Mouse (Mus musculus) kidney, adult 8-10 months (tissue): ENCODE data around the gene Snx30.
A peak's percentile ranks its signal among the peaks of the same experiment; 100 is the strongest.
"Not testable (repeated sequence)": the region's sequence is repeated elsewhere in the genome, so short reads cannot be mapped to it uniquely, and the experiment has no call there.

ENCODE experiments used
- DNase-seq, 2 experiments: peaks; one replicate each; pipeline ENCODE4 v3.0.0; 2022

Gene Snx30

DNA sequence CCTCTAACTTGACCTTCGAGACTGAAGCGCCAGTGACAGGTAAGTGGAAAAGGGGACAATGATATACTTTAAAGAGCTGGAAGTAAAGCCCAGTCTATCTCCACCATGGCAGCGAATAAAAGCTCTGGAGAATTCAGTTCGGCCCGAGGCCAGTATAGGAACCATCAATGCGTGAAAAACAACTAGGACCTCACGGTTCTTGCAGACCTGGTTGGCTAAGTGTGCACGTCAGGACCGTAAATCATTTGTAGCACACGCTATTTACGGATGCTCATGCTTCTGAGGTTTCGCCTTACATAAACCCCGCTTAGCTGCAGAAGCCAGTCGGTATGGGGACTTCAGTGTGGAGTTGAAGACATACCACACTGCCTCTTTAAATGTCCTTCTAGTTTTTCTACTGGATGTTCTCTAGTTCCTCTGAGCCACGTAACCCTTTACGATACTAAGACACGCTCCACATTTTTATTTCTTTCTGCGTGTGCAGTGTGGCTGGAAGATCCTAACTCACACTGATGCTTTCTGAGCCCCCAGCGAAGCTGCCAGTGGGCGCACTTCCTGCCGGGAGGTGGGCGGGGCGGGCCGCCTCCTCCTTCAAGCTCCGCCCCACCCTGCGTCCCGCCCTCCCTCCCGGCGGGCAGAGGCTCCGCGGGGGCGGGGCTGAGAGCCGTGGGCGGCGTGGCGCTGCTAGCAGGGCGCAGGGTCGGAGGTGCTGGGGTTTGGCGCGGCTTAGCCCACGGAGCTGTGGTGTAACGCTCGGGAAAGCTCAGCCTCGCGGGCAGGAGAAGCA, at the start of gene Snx30:
Gene Snx30 (plus strand): TSS at position 660 of the 787 bp plus-strand sequence.
- peak; percentile 83 to 89 for DNase-seq

DNA sequence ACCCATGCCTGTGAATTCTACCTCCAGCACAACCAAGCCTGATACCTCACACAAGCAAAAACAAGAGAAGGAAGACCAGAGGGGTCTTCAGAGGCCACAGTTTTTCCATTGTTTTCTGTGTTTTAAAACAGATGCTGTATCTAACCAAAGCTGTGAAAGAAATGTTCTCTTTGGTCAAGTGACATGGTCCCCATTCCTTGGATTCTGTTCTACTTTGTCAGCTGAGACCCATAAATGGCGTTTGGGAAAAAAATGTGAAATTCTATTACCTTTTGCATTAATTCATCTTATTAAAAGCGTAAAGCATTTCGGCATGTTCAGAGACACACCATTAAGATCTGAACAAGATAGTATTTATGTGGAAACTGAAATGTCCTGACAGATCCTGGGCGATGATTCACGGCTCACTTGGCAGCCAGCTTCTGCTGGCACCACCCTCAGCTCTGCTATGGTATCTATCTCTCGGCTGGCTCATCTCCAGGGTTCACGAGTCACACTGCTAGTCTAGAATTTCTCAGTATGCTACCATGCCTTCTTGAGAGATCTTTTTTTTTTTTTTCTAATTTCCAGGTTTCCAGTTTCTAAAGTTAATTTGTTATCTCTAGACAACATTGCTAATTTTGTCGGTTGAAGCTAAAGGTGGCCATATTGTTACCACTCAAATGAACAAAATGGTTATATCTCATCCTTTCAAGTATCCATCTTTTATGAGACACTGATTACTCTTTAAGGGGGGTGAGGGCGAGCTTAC, 49.1 kb upstream of the Snx30 start:
- peak; percentile 65 to 71 for DNase-seq

DNA sequence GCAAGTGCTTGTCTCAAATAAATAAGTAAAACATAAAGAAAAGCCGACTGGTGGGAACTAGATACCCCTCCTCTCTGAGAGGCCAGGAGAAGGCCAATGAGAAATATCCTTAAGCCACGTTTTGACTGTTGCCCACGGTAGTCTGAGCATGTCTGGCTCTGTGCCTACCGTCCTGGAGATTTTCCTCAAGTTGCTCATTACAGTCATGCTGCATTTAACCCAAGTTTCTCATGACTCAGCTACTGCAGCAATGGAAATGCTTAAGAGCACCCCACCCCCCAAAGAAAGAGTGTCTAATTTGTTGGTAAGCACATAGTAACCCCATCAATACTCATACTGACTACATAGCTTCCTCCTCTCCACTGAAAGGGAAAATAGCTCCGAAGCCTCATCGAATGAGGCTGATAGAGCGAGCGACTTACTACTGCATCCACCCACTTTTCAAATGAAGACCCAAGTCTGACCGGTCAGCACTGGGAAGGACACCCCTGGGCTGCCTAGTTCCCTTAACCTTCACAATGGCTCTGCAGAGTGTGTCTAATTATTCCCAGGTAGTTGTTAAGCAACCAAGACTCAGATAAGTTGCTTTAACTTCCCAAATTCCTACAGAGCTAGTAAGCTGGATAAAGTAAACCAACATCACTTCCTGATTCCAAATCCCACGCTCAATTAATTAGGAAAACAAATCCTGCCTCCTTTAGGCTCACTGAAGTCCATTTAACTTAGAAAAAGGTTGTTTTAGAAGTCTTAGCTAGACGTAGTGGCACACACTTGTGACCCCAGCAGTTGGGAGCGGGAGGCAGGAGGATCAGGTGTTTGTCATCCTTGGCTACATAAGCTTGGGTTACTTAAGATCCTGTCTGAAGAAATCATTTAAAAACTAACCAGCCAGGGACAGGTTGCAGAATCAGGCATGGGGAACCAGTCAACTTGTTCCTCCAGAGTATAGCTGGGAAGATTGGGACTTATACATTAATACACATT, 47.9 kb upstream of the Snx30 start:
- peak; percentile 32 to 33 for DNase-seq

DNA sequence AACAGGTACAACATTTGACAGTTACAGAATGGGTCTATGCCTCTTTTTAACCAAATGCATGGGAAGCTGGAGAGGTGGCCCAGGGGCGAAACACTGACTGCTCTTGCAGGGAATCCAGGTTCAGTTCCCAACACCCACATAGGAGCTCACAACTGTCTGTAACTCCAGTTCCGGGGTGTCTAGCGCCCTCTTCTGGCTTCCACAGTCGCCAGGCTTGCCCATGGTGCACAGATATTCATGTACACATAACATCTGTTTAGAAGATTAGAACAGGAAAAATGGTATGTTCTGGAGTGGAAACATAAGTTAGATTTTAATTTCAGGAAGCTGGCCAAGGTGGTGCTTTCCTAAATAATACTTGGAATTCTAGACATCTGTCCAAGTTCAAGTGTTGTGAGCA, 45.6 kb upstream of the Snx30 start:
- no peak for DNase-seq

DNA sequence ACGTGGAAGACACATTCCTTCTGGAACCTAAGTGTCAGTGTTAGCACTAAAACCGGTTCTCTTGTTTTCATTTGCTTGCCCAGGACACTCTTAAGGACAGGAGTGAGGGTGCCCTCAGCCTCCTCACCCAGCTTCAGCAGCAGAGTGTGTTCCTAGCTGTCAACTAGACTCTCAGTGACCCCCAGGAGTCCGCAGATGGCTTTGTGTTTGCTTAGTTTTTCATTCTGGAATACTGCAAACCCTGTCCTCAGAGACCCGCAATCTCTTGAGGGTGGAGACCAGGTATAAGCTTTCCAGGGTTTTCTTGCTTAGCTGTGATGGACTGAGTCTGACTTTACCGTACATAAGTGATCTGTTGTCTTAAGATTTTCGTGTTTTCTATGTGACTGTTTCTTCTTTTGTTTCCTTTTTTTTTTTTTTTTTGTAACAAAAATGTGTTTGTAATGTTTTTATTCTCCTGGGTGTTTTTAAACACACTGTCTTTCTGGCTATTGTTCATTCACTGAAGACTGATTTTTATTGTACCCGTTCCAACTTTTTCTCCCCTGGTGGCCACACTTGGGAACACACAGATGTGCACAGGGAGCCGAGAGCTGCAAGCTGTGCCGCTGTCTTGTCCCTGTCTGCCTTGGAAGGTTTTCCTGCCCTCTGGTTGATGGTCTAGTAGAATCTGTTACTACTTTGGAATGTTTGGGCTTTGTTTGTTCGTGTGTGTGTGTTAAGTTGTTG, 44.8 kb upstream of the Snx30 start:
- peak; percentile 44 to 70 for DNase-seq

DNA sequence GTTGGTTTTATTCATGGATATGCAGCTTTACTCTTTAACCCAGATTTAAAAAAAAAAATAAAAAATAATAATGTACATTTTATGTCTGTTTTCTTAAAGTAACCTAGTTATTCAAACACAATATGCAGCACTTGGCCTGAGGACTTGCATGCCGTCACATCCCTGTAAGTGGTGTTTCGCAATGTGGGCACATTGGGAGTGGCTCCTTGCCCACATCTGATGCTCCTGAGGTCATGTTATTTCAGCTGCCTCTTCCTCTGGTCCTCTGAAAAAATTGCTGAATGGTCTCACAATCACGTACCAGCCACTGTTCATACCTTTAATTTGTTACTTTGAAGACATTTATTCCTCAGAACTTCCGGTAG, 44.3 kb upstream of the Snx30 start:
- no peak for DNase-seq

DNA sequence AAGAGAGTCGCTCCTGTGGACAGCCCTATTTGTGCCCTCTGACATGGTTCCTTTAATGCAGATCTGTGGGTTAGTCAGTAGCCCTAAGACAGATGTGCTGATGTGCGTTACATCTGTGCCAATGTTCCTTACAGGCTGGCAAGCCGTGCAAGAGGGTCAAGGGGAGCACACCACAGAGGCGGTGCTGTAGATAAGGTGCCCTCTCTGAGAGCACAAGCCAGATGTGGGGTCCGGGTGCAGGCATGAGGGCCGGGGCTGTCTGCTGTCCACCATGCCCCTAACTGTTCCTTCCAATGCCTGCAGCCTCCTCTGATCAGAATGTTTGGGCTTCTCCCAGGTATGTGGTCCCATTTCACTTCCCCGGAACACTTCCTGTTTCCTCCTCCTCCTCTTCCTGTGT, 40.7 kb upstream of the Snx30 start:
- no peak for DNase-seq

DNA sequence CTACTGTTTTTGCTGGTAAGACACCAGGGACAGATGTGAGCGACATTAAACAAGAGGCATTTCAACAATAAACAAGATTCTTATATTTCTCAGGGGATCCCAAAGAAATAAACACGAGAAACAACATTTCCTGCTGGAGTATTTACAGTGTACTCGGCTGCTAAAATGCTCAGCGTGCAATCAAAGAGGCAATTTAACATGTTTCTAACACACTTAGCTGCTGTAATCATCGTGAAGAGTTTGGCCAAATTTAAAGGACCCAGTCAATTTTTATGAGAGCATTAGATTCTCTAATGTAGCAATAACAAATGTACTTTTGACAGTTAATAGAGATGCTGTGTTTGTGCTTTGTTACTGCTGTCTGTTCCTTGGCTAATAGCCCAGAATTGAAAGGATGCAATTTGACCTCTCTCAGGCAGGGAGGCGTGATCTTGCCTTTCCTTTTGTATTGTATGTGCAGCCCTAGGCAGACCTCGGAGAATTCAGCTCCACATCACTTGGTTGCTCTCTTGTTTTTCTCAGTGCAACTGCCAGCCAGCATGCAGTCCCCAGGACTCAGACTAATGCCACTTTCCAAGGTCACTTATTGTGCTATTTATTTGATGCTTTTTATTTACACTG, 40.1 kb upstream of the Snx30 start:
- DNase-seq = no peak

DNA sequence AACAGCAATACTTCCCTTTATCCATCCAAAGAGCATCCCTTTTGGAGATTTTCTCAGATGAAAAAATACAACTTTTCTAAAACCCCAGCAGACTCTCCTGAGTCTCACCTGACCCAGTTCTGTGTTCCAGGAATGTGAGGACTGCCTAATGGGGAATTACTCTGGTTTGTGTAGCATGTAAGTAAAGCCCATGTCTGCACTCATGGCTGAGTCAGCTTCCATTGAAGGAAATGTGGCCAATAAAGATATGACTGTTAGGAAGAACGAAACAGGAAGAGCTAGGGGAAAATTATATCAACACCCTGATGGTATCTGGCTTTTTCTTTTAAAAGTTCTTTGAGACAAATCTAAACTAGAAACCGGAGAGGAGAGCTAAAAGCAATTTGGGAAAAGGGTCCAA, 37.9 kb upstream of the Snx30 start:
- DNase-seq = no peak

DNA sequence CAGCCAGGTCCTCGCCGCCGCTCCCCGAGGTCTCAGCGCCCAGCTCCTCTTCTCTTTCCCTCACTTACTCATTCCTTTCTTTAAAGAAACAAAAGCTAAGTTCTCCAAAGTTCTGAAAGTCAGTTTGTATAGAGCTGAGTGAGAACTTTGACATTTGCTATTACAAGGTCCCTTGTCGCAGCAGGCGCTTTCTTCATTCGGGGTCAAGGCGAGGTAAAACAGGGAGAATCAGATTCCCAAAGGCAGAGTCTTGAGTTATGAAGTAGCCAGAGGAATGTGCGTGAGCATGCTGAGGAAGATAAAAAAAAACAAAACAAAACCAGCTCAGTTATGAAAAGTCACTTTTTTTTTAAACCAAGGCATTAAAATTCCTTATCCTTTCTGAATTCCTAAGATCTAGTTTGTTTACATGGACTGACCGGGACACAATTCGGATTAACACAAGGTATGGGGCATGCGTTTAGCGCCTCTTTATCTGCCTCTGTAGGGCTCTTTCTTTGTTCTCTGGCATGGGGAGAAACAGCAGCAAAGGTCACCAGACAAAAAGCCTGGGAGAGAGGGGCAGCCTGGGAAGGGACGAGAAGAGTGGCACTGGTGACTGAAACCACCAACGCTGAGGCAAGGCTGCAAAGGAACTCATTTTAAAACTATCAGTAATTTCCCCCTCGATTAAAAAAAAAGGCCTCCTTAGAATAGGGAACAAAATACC, 33.3 kb upstream of the Snx30 start:
- no peak for DNase-seq

DNA sequence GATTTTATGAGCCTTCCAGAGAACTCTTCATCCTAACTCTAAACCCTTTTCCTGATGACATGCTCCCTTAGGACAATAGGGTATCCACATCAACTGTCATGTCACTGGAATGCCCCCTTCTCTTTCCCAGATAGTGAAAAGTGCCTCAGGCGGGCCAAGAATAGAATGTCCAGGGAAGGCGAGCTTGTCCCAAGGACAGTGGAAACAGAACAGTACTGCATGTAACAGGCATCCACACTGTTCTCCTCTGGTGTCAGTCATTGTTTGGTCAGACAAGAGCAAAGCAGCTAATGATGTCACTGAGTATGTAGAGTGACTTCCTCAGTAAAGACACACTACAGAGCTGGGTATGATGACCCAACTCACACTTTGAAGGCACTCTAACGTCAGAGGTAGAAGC, 27.8 kb upstream of the Snx30 start:
- no peak for DNase-seq

DNA sequence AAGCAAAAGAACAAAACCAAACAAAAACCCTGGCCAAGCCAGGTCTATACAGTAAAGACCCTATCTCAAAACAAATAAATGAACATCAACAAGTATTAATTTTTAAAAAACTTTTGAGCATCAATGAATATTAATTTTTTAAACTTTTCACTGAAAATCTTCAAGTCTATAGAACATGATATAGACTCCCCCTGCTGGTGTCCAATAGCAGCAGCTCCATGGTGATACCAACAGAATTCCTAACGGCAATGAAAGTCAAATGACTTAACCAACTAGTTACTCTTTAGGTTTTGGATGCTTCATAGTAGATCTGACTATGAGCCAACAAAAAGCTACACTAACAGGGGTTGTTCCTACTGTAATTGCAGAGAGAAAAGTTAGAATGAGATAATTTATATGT, 25.1 kb upstream of the Snx30 start:
- peak in 1 of 2 experiments; percentile 21 for DNase-seq

DNA sequence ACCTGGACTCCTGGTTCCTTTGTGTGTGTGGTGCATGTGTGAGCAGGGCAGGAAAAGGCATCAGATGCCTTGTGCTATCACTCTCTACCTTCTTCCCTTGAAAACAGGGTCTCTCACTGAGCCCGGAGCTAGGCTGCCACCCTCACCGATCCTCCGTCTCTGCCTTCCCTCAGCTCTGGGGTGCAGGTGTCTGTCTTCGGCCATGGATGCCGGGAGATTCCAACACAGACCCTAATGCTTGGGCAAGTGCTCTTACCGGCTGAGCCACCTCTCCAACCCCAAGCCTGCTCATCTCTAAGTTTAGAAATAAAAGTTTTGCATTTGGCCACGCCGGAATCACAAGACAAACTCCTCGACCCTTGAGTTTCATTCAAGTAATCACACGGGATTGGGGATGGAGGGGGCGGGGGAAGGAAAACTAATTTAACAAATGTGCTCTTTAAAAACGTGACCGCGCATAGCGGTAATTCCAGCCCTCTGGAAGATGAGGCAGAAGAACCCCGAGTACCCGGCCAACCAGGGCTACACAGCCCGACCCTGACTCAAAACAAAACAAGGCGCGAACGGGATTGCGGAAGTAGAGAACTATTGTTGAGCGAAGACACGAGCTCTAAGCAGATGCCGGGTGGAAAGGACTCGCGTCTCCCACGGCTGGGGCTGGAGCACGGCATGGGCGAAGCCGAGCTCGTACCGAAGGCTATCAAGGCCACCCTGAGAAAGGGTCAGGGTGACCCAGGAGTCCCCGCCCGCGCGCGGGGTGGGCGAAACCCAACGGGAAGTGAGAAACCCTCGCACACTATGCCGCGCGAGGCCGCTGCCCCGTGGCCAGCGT, 22.6 kb upstream of the Snx30 start:
- DNase-seq = no peak

DNA sequence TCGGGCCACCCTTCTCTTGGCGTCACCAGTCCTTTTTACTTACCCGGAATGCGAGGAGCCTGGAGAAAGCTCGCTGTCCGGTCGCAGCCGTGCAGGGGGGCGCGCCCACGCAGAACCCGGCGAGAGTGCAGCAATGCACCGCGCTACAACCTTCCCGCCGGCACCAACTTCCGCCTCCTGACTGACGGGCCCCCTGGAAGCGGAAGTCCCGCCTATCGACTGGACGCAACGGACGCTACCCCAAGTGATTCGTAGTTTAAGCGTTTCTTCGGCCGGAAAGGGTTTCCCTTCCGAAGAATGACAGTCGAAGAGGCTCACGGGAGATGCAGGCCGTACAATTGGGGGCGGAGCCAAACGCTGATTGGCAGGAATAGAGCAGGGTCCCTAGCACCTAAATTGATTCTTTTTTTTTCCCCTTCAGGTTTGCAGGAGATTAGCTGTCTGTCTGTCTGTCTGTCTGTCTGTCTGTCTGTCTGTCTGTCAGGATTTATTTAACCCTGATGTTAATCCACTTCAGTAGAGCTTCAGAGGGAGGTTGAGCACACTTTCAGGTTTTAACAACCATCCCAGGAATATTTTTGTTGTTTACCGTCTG, 21.9 kb upstream of the Snx30 start:
- peak; percentile 97 to 98 for DNase-seq

DNA sequence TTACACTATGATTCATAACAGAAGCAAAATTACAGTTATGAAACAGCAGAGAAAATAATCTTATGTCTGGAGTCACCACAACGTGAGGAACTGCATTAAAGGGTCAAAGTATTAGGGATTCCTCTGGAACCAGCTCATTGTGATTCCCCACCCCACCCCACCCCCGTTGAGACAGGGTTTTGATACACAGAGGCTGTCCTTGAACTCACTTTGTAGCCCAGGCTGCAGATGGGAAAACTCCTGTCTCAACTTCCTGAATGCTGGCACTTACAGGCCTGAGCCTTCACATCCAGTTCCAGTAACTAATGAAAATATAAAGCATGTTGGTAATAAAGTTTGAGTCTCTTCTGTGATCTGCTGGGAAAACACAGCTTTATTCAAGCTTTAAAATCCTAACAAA, 20.2 kb upstream of the Snx30 start:
- DNase-seq = no peak

DNA sequence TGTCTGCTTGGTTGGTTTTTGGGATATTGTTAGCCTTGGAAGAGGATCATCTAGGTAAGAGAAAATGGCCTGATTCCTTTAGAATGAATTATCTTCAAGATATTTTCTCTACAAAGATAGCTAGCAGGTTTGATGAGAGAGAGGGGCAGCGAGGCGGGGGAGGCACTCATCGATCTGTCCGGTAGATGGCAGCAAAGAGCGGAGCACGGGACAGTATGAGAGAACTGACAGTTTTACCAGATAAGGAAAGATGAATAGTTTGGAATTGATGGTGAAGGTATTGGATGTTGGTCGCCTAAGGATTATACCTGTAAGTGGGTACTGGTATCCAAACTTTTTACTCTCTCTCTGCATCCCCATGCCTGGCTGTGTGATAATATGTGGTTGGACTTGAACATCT, 19.0 kb upstream of the Snx30 start:
- peak; percentile 40 to 78 for DNase-seq

DNA sequence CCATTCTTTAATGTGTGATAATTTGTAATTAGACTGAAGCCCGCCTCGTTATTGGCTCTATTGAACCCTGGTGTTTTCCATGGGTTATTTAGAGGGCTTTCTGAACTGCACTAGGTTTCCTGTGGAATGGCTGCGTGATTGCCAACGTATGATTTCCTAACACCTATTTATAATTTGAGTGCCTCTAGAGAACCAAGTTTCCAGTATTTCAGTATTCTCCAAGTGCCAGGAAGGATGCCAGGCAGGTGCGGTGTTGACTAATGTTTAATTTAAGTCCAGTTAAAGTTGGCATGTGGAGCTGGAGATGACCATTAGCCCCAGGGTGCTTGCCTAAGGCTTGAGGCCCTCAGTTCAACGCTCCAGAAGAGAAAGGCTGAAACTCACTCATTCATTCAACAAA, 18.5 kb upstream of the Snx30 start:
- peak; percentile 37 to 39 for DNase-seq

DNA sequence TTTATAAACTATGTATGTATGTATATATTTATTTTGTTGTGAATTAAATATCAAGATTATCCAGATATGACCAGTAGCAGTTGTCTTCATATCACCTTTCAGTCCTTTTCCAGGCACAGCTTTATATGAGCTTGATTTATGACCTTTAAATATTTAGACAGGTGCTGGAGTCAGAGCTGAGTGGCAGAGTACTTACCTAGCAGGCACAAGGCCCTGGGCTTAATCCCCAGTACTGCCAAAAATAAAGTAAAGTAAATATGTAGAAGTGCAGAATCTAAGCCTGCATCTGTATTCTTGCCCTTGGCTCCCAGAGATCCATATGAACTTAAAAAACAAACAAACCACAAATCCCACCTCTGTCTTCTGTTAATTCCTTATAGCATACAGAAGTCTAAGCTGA, 16.6 kb upstream of the Snx30 start:
- DNase-seq = no peak

DNA sequence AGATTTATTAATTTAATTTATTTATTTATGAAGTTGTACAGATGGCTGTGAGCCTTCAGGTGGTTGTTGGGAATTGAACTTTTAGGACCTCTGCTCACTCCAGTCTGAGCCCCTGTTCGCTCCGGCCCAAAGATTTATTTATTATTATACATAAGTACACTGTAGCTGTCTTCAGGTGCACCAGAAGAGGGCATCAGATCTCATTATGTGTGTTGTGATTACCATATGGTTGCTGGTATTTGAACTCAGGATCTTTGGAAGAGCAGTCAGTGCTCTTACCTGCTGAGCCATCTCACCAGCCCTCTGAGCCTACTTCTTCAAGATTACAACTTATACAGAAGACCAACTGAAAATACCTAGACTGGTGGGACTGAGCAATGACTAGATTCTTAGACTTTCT, 12.0 kb upstream of the Snx30 start:
- DNase-seq = not testable (repeated sequence)

DNA sequence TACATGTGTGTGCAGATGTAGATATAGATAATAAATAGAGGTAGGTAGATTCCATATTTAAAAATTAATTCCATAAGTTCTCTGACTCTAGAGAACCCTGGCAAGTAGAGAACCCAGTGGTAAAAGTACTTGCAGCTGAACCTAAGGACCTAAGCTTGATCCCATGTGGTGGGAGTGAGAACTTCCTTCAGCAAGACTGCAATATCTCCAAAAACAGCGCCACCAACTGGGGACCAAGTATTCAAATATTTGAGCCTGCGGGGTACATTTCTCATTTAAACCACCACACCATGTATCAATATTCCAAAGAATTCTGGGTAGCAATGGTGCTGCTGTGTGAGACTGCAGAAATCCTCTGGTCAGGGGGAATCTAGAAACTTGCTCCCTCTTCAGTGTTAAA, 11.5 kb upstream of the Snx30 start:
- no peak for DNase-seq
